Mouse (Mus musculus) fibroblast of lung, adult 2 months (primary cell): ENCODE results near the gene Gm20518.

Source experiments
- DNase-seq: peaks from one replicate; pipeline ENCODE4 v3.0.0-alpha.2; 2011; ENCODE audit warnings: low read depth

Gm20518 gene

GRCm38 (mm10) chr16:17804449-17804912 lies 87.0 kb downstream of the Gm20518 start:
- DNase-seq: no peak

GRCm38 (mm10) chr16:17803675-17804448 lies 87.6 kb downstream of the Gm20518 start:
- DNase-seq: no peak

GRCm38 (mm10) chr16:17802839-17803674 lies 88.4 kb downstream of the Gm20518 start:
- DNase-seq: no peak

- no peak for DNase-seq
These were observed 89.0 kb downstream of the Gm20518 start for GRCm38 (mm10) chr16:17802456-17802838.

- no peak for DNase-seq
These were observed 89.6 kb downstream of the Gm20518 start for GRCm38 (mm10) chr16:17801777-17802455.

- no peak for DNase-seq
These were observed 91.9 kb downstream of the Gm20518 start for GRCm38 (mm10) chr16:17799584-17799983.

- DNase-seq: no peak
These were observed 92.9 kb downstream of the Gm20518 start for GRCm38 (mm10) chr16:17798321-17799180.

- no peak for DNase-seq
These were observed 93.6 kb downstream of the Gm20518 start for GRCm38 (mm10) chr16:17797812-17798311.

GRCm38 (mm10) chr16:17796971-17797811 lies 94.3 kb downstream of the Gm20518 start, which contains the start of gene Scarf2:
Gene Scarf2 (plus strand): TSS chr16:17797282.
- no peak for DNase-seq

- DNase-seq: no peak
These were observed 95.0 kb downstream of the Gm20518 start for GRCm38 (mm10) chr16:17796519-17796918.

GRCm38 (mm10) chr16:17795643-17796042 lies 95.8 kb downstream of the Gm20518 start:
- DNase-seq: no peak

- DNase-seq: no peak
These were observed 97.4 kb downstream of the Gm20518 start for GRCm38 (mm10) chr16:17794047-17794446.

- DNase-seq: no peak
These were observed 98.7 kb downstream of the Gm20518 start for GRCm38 (mm10) chr16:17792728-17793127.

GRCm38 (mm10) chr16:17785337-17785736 lies 106.1 kb downstream of the Gm20518 start:
- DNase-seq: no peak
